In the genomic region with DNA sequence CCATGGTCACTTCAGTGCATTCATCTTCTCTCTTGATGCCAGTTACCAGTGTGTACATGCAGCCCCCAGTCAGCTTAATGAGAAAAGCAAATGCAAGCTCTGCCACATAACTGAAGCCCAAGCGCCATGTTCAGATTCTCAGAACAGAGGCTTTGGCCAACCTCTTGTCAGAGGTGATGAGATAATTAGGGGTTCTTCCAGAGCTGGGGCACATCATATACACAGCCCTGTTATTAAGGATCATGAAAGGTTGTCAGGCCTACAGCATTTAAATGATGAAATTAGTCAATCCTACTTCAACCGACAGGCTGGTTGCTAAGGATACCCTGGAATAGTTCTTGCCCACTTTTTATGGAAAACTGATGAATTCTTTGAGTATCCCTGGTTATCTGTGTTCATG, we compare ENCODE assay signal across 25 mouse cellular contexts.
DNase-seq lines count a peak whose midpoint lies in the region; ATAC-seq and TF ChIP-seq lines count a peak whose summit lies in the region.
"Had no signal": no experiment of that assay in that cellular context is flagged by ENCODE, and none has a peak within 500 bp of the region (broad histone marks: within the 10 kb centered on the region; RNA-seq: fewer than 3 reads in every experiment).

No protein-coding gene starts in this region.

- no peak overlapping the region for H3K9ac ChIP-seq in forebrain, embryonic 13.5 days
- no peak overlapping the region for H3K9ac ChIP-seq in forebrain, embryonic 11.5 days (ENCODE audit: low read length)
- no peak overlapping the region for H3K9ac ChIP-seq in forebrain, embryonic 15.5 days (replicated peaks)
- H3K9ac ChIP-seq in forebrain, embryonic 12.5 days = no peak overlapping the region
- no peak overlapping the region for H3K9ac ChIP-seq in forebrain, postnatal 0 days
- H3K9ac ChIP-seq: embryonic facial prominence, embryonic 13.5 days; embryonic facial prominence, embryonic 15.5 days had no signal

- H3K36me3 ChIP-seq in forebrain, embryonic 13.5 days (ENCODE audit: poor library complexity, severe bottlenecking) = no peaks in the 10 kb centered on the region
- no peaks in the 10 kb centered on the region for H3K36me3 ChIP-seq in forebrain, embryonic 11.5 days (ENCODE audit: control insufficient read depth, insufficient read depth, low read length)
- no peaks in the 10 kb centered on the region for H3K36me3 ChIP-seq in forebrain, embryonic 15.5 days
- H3K36me3 ChIP-seq in forebrain, embryonic 12.5 days (replicated peaks) = no peaks in the 10 kb centered on the region
- no peaks in the 10 kb centered on the region for H3K36me3 ChIP-seq in forebrain, postnatal 0 days (ENCODE audit: insufficient read depth)
- H3K36me3 ChIP-seq: embryonic facial prominence, embryonic 13.5 days; embryonic facial prominence, embryonic 15.5 days; G1E had no signal

- no peak overlapping the region for H3K4me2 ChIP-seq in forebrain, embryonic 13.5 days
- no peak overlapping the region for H3K4me2 ChIP-seq in forebrain, embryonic 11.5 days (ENCODE audit: low read depth, low read length, severe bottlenecking)
- H3K4me2 ChIP-seq in forebrain, embryonic 15.5 days (replicated peaks) = no peak overlapping the region
- H3K4me2 ChIP-seq in forebrain, embryonic 12.5 days = no peak overlapping the region
- H3K4me2 ChIP-seq in forebrain, postnatal 0 days (ENCODE audit: low read depth) = no peak overlapping the region
- H3K4me2 ChIP-seq: embryonic facial prominence, embryonic 13.5 days; embryonic facial prominence, embryonic 15.5 days had no signal

- WGBS in forebrain, embryonic 13.5 days = 87% methylated on average over 2 of the region's 2 CpGs
- WGBS in forebrain, embryonic 11.5 days = 83% methylated on average over 2 of the region's 2 CpGs
- WGBS in forebrain, embryonic 15.5 days = 68% methylated on average over 2 of the region's 2 CpGs
- WGBS in forebrain, embryonic 12.5 days = 84% methylated on average over 2 of the region's 2 CpGs
- 51% methylated on average over 2 of the region's 2 CpGs for WGBS in forebrain, postnatal 0 days

- DNase-seq in forebrain, embryonic 11.5 days (ENCODE audit: low spot score) = no peak
- peak; percentile 62 for DNase-seq in brain, embryonic 14.5 days (ENCODE audit: low read depth)
- peak; percentile 5 for DNase-seq in forebrain, postnatal 0 days
- DNase-seq: adrenal gland, adult 8-10 months; adrenal gland, postnatal 14 days; adrenal gland, postnatal 36 days; B cell, adult 2 months; cerebellum, adult 11 months; cerebellum, adult 18-20 months; cerebellum, adult 8-10 months; cerebellum, adult 9-11 months; cerebellum, postnatal 36 days; embryo, embryonic 11 days had no signal

- no peaks in the 10 kb centered on the region for H3K4me1 ChIP-seq in forebrain, embryonic 13.5 days
- H3K4me1 ChIP-seq in forebrain, embryonic 11.5 days (replicated peaks; ENCODE audit: control insufficient read depth, insufficient read depth, low read length) = no peaks in the 10 kb centered on the region
- no peaks in the 10 kb centered on the region for H3K4me1 ChIP-seq in forebrain, embryonic 15.5 days
- no peaks in the 10 kb centered on the region for H3K4me1 ChIP-seq in forebrain, embryonic 12.5 days
- no peaks in the 10 kb centered on the region for H3K4me1 ChIP-seq in forebrain, postnatal 0 days (ENCODE audit: insufficient read depth)
- H3K4me1 ChIP-seq: embryonic facial prominence, embryonic 13.5 days; embryonic facial prominence, embryonic 15.5 days had no signal

- 0 out of 2 replicates have a peak, but pooled peaks cover 5% of the 10 kb centered on the region for H3K27me3 ChIP-seq in forebrain, embryonic 13.5 days
- H3K27me3 ChIP-seq in forebrain, embryonic 11.5 days (ENCODE audit: control insufficient read depth, insufficient read depth, low read length) = no peaks in the 10 kb centered on the region
- H3K27me3 ChIP-seq in forebrain, embryonic 15.5 days = no peaks in the 10 kb centered on the region
- peaks cover 3% of the 10 kb centered on the region; the same call in 1 of the 2 replicates for H3K27me3 ChIP-seq in forebrain, embryonic 12.5 days
- H3K27me3 ChIP-seq in forebrain, postnatal 0 days (ENCODE audit: insufficient read depth, low read length) = no peaks in the 10 kb centered on the region
- H3K27me3 ChIP-seq: CH12.LX; embryonic facial prominence, embryonic 13.5 days; embryonic facial prominence, embryonic 15.5 days; Patski had no signal

- H3K9me3 ChIP-seq in forebrain, embryonic 13.5 days (replicated peaks) = no peaks in the 10 kb centered on the region
- H3K9me3 ChIP-seq in forebrain, embryonic 11.5 days (ENCODE audit: control insufficient read depth, low read length) = no peaks in the 10 kb centered on the region
- H3K9me3 ChIP-seq in forebrain, embryonic 15.5 days = no peaks in the 10 kb centered on the region
- H3K9me3 ChIP-seq in forebrain, embryonic 12.5 days = no peaks in the 10 kb centered on the region
- H3K9me3 ChIP-seq in forebrain, postnatal 0 days (ENCODE audit: low read length) = no peaks in the 10 kb centered on the region
- H3K9me3 ChIP-seq: embryonic facial prominence, embryonic 13.5 days; embryonic facial prominence, embryonic 15.5 days had no signal

- TF ChIP-seq POLR2A in brain, embryonic 14.5 days (IDR thresholded peaks at IDR 0.05; ENCODE audit: borderline replicate concordance, extremely low read depth, insufficient read depth, insufficient read length, poor library complexity, severe bottlenecking) = no peak

- no peak for TF ChIP-seq CTCF in brain, embryonic 14.5 days (IDR thresholded peaks at IDR 0.05; ENCODE audit: borderline replicate concordance, extremely low read depth, insufficient read depth, insufficient read length)
- no peak for TF ChIP-seq CTCF in forebrain, postnatal 0 days (IDR thresholded peaks at IDR 0.05; ENCODE audit: low read depth)

- ATAC-seq in forebrain, embryonic 13.5 days = peak; percentile 65; the same call in 1 of the 2 replicates
- ATAC-seq in forebrain, embryonic 11.5 days (replicated peaks; ENCODE audit: low FRiP score) = no peak
- ATAC-seq in forebrain, embryonic 15.5 days (replicated peaks) = peak; percentile 74
- ATAC-seq in forebrain, embryonic 12.5 days (ENCODE audit: low FRiP score) = no peak
- ATAC-seq in forebrain, postnatal 0 days = peak; percentile 80; the same call in 1 of the 2 replicates
- no peak for ATAC-seq in frontal cortex, adult (ENCODE audit: low TSS enrichment)
- ATAC-seq: activated CD4-positive, CD25-positive, alpha-beta regulatory T cell, adult 4 months; CD4-positive, CD25-positive, alpha-beta regulatory T cell, adult 4 months; Patski had no signal

- no peak overlapping the region for H3K4me3 ChIP-seq in forebrain, embryonic 13.5 days
- H3K4me3 ChIP-seq in forebrain, embryonic 11.5 days (ENCODE audit: low read depth, low read length) = no peak overlapping the region
- H3K4me3 ChIP-seq in forebrain, embryonic 15.5 days = no peak overlapping the region
- no peak overlapping the region for H3K4me3 ChIP-seq in forebrain, embryonic 12.5 days (replicated peaks)
- H3K4me3 ChIP-seq in forebrain, postnatal 0 days (ENCODE audit: low read depth, low read length) = no peak overlapping the region
- H3K4me3 ChIP-seq: embryonic facial prominence, embryonic 13.5 days; embryonic facial prominence, embryonic 15.5 days; erythroblast, embryonic 14.5 days had no signal

- no peak overlapping the region for H3K27ac ChIP-seq in forebrain, embryonic 13.5 days
- no peak overlapping the region for H3K27ac ChIP-seq in forebrain, embryonic 11.5 days (ENCODE audit: low read depth, low read length)
- H3K27ac ChIP-seq in forebrain, embryonic 15.5 days (replicated peaks) = no peak overlapping the region
- H3K27ac ChIP-seq in forebrain, embryonic 12.5 days = no peak overlapping the region
- H3K27ac ChIP-seq in forebrain, postnatal 0 days (ENCODE audit: low read depth, low read length) = no peak overlapping the region
- H3K27ac ChIP-seq: embryonic facial prominence, embryonic 13.5 days; embryonic facial prominence, embryonic 15.5 days had no signal

Comparison
In these comparisons a context has a peak if more than half of its experiments do, and no peak if none do; other contexts are left out.
1. ATAC-seq: peak in forebrain, embryonic 13.5 days (single experiment), forebrain, embryonic 15.5 days (single experiment) and forebrain, postnatal 0 days (single experiment); none in forebrain, embryonic 11.5 days (single experiment), forebrain, embryonic 12.5 days (single experiment) and frontal cortex, adult (single experiment).